Mouse (Mus musculus): ENCODE measurements around the gene Eif2s2.

GRCm38 (mm10) chr2:154848086-154848485 lies 44.6 kb downstream of the Eif2s2 start:
- TF ChIP-seq MEF2A (IDR thresholded peaks at IDR 0.05; ENCODE audit: borderline replicate concordance, low read depth, low read length): no peak
- TF ChIP-seq POLR2A (IDR thresholded peaks at IDR 0.05; ENCODE audit: low read depth, low read length): no peak
- no peak for TF ChIP-seq CTCF (conservative IDR thresholded peaks at IDR 0.05 in 1 of 2, IDR thresholded peaks at IDR 0.05 in 1 of 2; ENCODE audit: low read depth in 2 of 2, low read length in 2 of 2)
